Mouse (Mus musculus) hindbrain, embryonic 11.5 days (tissue): ENCODE data around the gene Adm. TPM values are rescaled to one million over a fixed set of nuclear protein-coding genes. Genes with fewer than 3 reads are reported as not detected.
A peak's percentile ranks its signal among the peaks of the same experiment; 100 is the strongest.
"Not testable (repeated sequence)": the region's sequence is repeated elsewhere in the genome, so short reads cannot be mapped to it uniquely, and the experiment has no call there.

Experiments
- ATAC-seq: fragments of 200-750 bp; cut with Nextera tagmentation; 2 replicates; pipeline ENCODE4 v1.8.0; 2017; ENCODE audit warnings: mild to moderate bottlenecking, moderate TSS enrichment, moderate library complexity; ENCODE audit not compliant: low FRiP score
- DNase-seq: peaks from one replicate; pipeline ENCODE4 v3.0.0-alpha.2; 2015; ENCODE audit warnings: low spot score
- H3K27ac ChIP-seq: fragments of 300-500 bp; sonication (generic); 2 replicates; pipeline ENCODE4 v1.5.1; 2014; ENCODE audit warnings: mild to moderate bottlenecking, low read depth, low read length
- H3K27me3 ChIP-seq: fragments of 300-500 bp; sonication (generic); 2 replicates; pipeline ENCODE4 v1.6.1; 2014; ENCODE audit warnings: mild to moderate bottlenecking, low read length, moderate library complexity, mixed read lengths; ENCODE audit not compliant: control insufficient read depth, insufficient read depth
- H3K36me3 ChIP-seq: fragments of 300-500 bp; sonication (generic); 2 replicates; pipeline ENCODE4 v1.6.1; 2014; ENCODE audit warnings: mild to moderate bottlenecking, low read length, moderate library complexity, mixed read lengths; ENCODE audit not compliant: control insufficient read depth, insufficient read depth
- H3K4me1 ChIP-seq: fragments of 300-500 bp; sonication (generic); replicated peaks from 2 replicates; pipeline ENCODE4 v1.6.1; 2014; ENCODE audit warnings: low read length, mixed read lengths; ENCODE audit not compliant: control insufficient read depth, insufficient read depth
- H3K4me2 ChIP-seq: fragments of 300-500 bp; sonication (generic); replicated peaks from 2 replicates; pipeline ENCODE4 v1.6.1; 2014; ENCODE audit warnings: mild to moderate bottlenecking, low read depth, low read length
- H3K4me3 ChIP-seq: fragments of 300-500 bp; sonication (generic); 2 replicates; pipeline ENCODE4 v1.5.1; 2014; ENCODE audit warnings: low read depth, low read length
- H3K9ac ChIP-seq: fragments of 300-500 bp; sonication (generic); 2 replicates; pipeline ENCODE4 v1.6.1; 2014; ENCODE audit warnings: low read depth, low read length
- H3K9me3 ChIP-seq: fragments of 300-500 bp; sonication (generic); 2 replicates; pipeline ENCODE4 v1.6.1; 2016; ENCODE audit warnings: low read length; ENCODE audit not compliant: control insufficient read depth
- WGBS: fragments of 180-500 bp; shearing (Covaris S2); extraction: QIAGEN DNeasy Blood & Tissue Kit; methylation state at CpG from one replicate; pipeline ENCODE4 v1.1.7; 2014; 5-methylcytosine and 5-hydroxymethylcytosine counted together
- polyA plus RNA-seq: library from polyadenylated mRNA; unstranded; fragments of >200 nt; fragmentation: Nextera tagmentation; extraction: Ambion mirVana; gene quantifications from 2 replicates; pipeline ENCODE4 v1.2.1, GENCODE M21; 2014

Gene Adm
- polyA plus RNA-seq, 1 experiment from 2014 or later: 5.0 TPM

GRCm38 (mm10) chr7:110638305-110639110 is 11.0 kb downstream of the Adm start:
- peak; percentile 21 for DNase-seq
- Histone ChIP-seq H3K4me3 (no peak overlapping the region), H3K9me3 (no peaks in the 10 kb centered on the region), H3K4me2 (no peak overlapping the region), H3K4me1 (no peaks in the 10 kb centered on the region), H3K36me3 (no peaks in the 10 kb centered on the region), H3K27ac (no peak overlapping the region), H3K9ac (no peak overlapping the region), H3K27me3 (no peaks in the 10 kb centered on the region)
- ATAC-seq: peak; percentile 59
- WGBS: 43% methylated on average over 17 of the region's 17 CpGs

GRCm38 (mm10) chr7:110639291-110639915 is 11.9 kb downstream of the Adm start:
- Histone ChIP-seq H3K27ac (no peak overlapping the region), H3K27me3 (no peaks in the 10 kb centered on the region), H3K4me2 (no peak overlapping the region), H3K4me1 (no peaks in the 10 kb centered on the region), H3K36me3 (no peaks in the 10 kb centered on the region), H3K9ac (no peak overlapping the region), H3K9me3 (no peaks in the 10 kb centered on the region), H3K4me3 (no peak overlapping the region)
- no peak for DNase-seq
- 89% methylated on average over 11 of the region's 11 CpGs for WGBS
- no peak for ATAC-seq

- H3K9ac ChIP-seq, H3K4me3 ChIP-seq, H3K27ac ChIP-seq, H3K4me2 ChIP-seq, H3K36me3 ChIP-seq, DNase-seq, ATAC-seq, H3K9me3 ChIP-seq, H3K27me3 ChIP-seq, H3K4me1 ChIP-seq: not testable (repeated sequence)
- 95% methylated on average over 3 of the region's 3 CpGs for WGBS
Observed at GRCm38 (mm10) chr7:110639958-110640357, 12.5 kb downstream of the Adm start.

GRCm38 (mm10) chr7:110645311-110645710 is 17.9 kb downstream of the Adm start:
- Histone ChIP-seq H3K27ac (no peak overlapping the region), H3K9ac (no peak overlapping the region), H3K4me3 (no peak overlapping the region), H3K4me2 (no peak overlapping the region), H3K36me3 (no peaks in the 10 kb centered on the region), H3K4me1 (no peaks in the 10 kb centered on the region), H3K27me3 (no peaks in the 10 kb centered on the region), H3K9me3 (no peaks in the 10 kb centered on the region)
- WGBS: 74% methylated on average over 5 of the region's 5 CpGs
- ATAC-seq: 0 out of 2 replicates have a peak, but pooled peaks have one; percentile 54
- peak; percentile 84 for DNase-seq

- Histone ChIP-seq H3K36me3 (no peaks in the 10 kb centered on the region), H3K27me3 (no peaks in the 10 kb centered on the region), H3K9me3 (no peaks in the 10 kb centered on the region), H3K4me3 (no peak overlapping the region), H3K9ac (no peak overlapping the region), H3K27ac (no peak overlapping the region), H3K4me1 (no peaks in the 10 kb centered on the region), H3K4me2 (no peak overlapping the region)
- DNase-seq (no peak), ATAC-seq (no peak)
- WGBS: 88% methylated on average over 6 of the region's 6 CpGs
Observed at GRCm38 (mm10) chr7:110645859-110646258, 18.4 kb downstream of the Adm start.

GRCm38 (mm10) chr7:110646611-110647407 is 19.3 kb downstream of the Adm start:
- H3K27ac ChIP-seq: no peak overlapping the region
- no peak overlapping the region for H3K9ac ChIP-seq
- H3K27me3 ChIP-seq: no peaks in the 10 kb centered on the region
- no peaks in the 10 kb centered on the region for H3K9me3 ChIP-seq
- WGBS: 92% methylated on average over 8 of the region's 8 CpGs
- ATAC-seq: no peak
- H3K4me1 ChIP-seq: no peaks in the 10 kb centered on the region
- no peak overlapping the region for H3K4me3 ChIP-seq
- no peaks in the 10 kb centered on the region for H3K36me3 ChIP-seq
- H3K4me2 ChIP-seq: no peak overlapping the region
- DNase-seq: no peak

- ATAC-seq: no peak
- Histone ChIP-seq H3K9me3 (no peaks in the 10 kb centered on the region), H3K4me3 (no peak overlapping the region), H3K4me2 (no peak overlapping the region), H3K27me3 (no peaks in the 10 kb centered on the region), H3K4me1 (no peaks in the 10 kb centered on the region), H3K36me3 (no peaks in the 10 kb centered on the region), H3K27ac (no peak overlapping the region), H3K9ac (no peak overlapping the region)
- no peak for DNase-seq
- 84% methylated on average over 15 of the region's 15 CpGs for WGBS
Observed at GRCm38 (mm10) chr7:110647559-110648454, 20.3 kb downstream of the Adm start.

GRCm38 (mm10) chr7:110648455-110649085 is 21.1 kb downstream of the Adm start:
- Histone ChIP-seq H3K9ac (no peak overlapping the region), H3K4me2 (no peak overlapping the region), H3K36me3 (no peaks in the 10 kb centered on the region), H3K9me3 (no peaks in the 10 kb centered on the region), H3K4me1 (no peaks in the 10 kb centered on the region), H3K27ac (no peak overlapping the region), H3K27me3 (no peaks in the 10 kb centered on the region), H3K4me3 (no peak overlapping the region)
- no peak for ATAC-seq
- 84% methylated on average over 13 of the region's 13 CpGs for WGBS
- no peak for DNase-seq
